Mouse (Mus musculus) naive thymus-derived CD4-positive, alpha-beta T cell, adult 5 months (primary cell): ENCODE data around the gene Prokr1. TPM values are rescaled to one million over a fixed set of nuclear protein-coding genes. Genes with fewer than 3 reads are reported as not detected.

Source experiments
- polyA plus RNA-seq: library from polyadenylated mRNA; unstranded; fragments of 100-300 nt; shearing (Covaris generic); gene quantifications from one replicate; pipeline ENCODE4 v1.2.1, GENCODE M21; 2017

Gene Prokr1
- polyA plus RNA-seq, result not detected

DNA sequence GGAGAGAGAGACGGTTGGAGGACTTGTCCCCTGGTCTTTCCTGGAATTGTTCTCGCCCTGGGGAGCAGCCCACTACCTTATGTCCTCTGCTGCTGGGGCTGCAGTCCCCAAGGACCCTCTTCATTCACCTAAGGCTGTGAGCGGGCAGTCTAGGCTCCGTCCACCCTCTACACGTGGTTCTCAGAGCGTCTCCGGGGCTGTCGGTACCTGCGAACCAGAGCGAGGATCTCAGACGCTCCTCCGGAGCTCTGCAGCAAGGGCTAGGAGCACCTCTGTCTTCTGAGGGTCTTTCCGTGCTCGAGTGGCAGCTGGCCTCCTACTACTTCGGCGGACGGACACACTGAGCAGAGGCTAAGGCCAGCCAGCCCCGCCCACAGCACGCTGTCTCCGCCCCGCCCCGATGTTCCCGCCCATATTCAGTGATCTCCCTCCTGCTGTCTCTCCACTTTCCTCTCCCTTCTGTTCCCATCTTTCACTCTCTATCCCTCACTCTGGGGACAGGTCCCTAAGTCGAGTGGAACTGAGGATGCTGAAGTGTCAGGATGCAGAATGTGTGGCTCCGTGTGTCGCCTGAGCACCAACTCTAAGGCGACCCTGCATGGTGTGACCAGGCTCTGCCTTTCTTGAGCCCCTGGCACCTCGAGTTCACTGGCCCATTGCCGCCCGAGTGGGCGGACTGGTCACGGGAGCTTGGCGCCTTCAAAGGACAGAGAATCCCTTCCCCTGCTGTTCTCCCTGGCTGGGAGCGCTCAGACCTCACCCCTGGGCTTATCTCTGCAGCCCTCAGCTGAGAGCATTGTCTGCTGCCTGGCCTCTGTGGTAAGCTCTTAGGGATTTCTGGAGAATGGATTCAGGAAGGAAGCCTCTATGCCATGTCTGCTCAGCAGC is at the start of gene Prokr1:
Gene Prokr1, minus strand, starts transcription at position 350 of the 888 bp plus-strand sequence.

DNA sequence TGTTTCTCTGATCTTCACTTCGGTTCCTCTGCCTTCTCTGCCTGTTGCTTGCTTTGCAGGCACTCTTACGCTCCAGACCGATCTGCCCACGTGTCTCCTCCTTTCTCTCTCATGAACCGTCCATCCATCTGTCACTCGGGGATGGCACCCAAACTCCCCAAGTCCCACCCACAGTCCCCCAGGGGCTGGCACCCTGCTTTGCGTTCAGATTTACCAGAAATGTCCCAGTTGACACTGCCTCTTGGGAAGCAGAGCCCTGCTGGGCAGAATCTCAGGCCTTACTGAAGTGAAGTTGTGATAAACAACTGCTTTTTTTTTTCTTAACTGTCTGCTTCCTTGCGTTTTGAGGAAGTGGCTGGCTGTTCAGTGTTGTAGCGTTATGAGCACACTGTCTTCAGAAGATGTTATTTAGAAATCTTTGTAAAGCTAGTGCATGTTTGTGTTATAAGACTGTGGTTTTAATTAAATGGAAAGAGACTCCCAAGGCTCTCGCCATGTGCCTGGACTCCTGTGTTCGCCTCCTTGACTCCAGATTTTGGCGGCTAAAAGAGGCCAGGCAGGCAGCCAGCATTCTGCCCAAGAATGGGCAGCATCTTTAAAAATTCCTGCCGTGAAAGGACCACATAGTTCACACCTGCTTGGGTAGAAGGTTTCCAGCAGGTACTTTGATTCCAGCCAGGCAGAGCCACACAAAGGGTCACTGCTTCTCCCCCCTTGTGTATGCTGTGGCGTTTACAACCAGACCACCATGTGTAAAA is 57.4 kb downstream of the Prokr1 start, which contains the start of gene Arhgap25:
Gene Arhgap25, minus strand, starts transcription at position 307 of the 758 bp plus-strand sequence.

Other genes starting within 250 kb of the Prokr1 start
- gene Gkn1, start 239.8 kb downstream of the Prokr1 start, polyA plus RNA-seq, result not detected
- gene Gkn2, start 217.4 kb downstream of the Prokr1 start, polyA plus RNA-seq, result not detected
- gene Gkn3, start 201.8 kb downstream of the Prokr1 start, polyA plus RNA-seq, result not detected
- not detected for gene Bmp10, start 161.7 kb downstream of the Prokr1 start, polyA plus RNA-seq
- gene Arhgap25, start 57.5 kb downstream of the Prokr1 start, polyA plus RNA-seq, result 123 TPM
- gene Aplf, start 81.5 kb upstream of the Prokr1 start, polyA plus RNA-seq, result 5.8 TPM
- 0.25 TPM for gene Efcc1, start 140.1 kb upstream of the Prokr1 start, polyA plus RNA-seq
- gene Gp9, start 187.3 kb upstream of the Prokr1 start, polyA plus RNA-seq, result not detected
- 51.5 TPM for gene Rab43, start 221.4 kb upstream of the Prokr1 start, polyA plus RNA-seq
- gene Gm45140, start 245.1 kb upstream of the Prokr1 start, polyA plus RNA-seq, result 36.4 TPM
- gene Isy1, start 248.1 kb upstream of the Prokr1 start, polyA plus RNA-seq, result 219 TPM